Comparison of ENCODE assay signal across 10 mouse cellular contexts in the genomic region with DNA sequence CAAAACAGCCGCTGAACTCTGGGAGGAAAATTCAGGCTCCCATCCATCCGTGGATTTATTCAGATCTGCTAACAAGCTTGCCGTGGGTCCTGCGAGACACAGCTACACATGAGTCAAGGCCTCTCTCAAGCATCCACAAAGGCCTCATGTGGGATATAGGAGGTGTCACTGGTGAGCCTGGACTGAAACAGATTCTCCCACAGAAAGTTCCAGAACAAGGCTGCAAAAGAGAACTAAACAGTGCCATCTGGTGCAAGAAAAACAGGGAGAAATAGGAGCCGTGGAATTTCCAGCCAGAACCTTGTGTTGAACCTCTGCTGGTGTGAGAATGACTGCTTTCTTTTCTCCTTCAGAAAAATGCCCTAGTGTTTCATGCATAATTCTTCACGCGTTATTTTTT.
DNase-seq lines count a peak whose midpoint lies in the region; ATAC-seq and TF ChIP-seq lines count a peak whose summit lies in the region.
"Had no signal": no experiment of that assay in that cellular context is flagged by ENCODE, and none has a peak within 500 bp of the region (broad histone marks: within the 10 kb centered on the region; RNA-seq: fewer than 3 reads in every experiment).

No protein-coding gene starts in this region.

- no peaks in the 10 kb centered on the region for H3K27me3 ChIP-seq in intestine, embryonic 14.5 days (replicated peaks; ENCODE audit: control insufficient read depth, insufficient read depth, low read length)
- H3K27me3 ChIP-seq in intestine, embryonic 15.5 days (replicated peaks), result no peaks in the 10 kb centered on the region
- H3K27me3 ChIP-seq: heart, embryonic 13.5 days had no signal

- peak; percentile 52 for DNase-seq in intestine, embryonic 14.5 days (ENCODE audit: low spot score)
- DNase-seq in brain, embryonic 14.5 days (ENCODE audit: low read depth), result peak; percentile 81
- DNase-seq in layer of hippocampus, adult 9-10 months (ENCODE audit: low spot score), result peak; percentile 52
- DNase-seq in right cerebral cortex, postnatal 25 days, result peak; percentile 26
- no peak for DNase-seq in ovary, adult 18-20 months (ENCODE audit: low spot score)

- no peak overlapping the region for H3K9ac ChIP-seq in intestine, embryonic 14.5 days (ENCODE audit: low read length)
- no peak overlapping the region for H3K9ac ChIP-seq in intestine, embryonic 15.5 days
- H3K9ac ChIP-seq: heart, embryonic 13.5 days had no signal

- 0 out of 2 replicates have a peak, but pooled peaks cover 6% of the 10 kb centered on the region for H3K4me1 ChIP-seq in intestine, embryonic 14.5 days (replicated peaks; ENCODE audit: control insufficient read depth, insufficient read depth, low read length)
- H3K4me1 ChIP-seq in intestine, embryonic 15.5 days (replicated peaks), result no peaks in the 10 kb centered on the region
- H3K4me1 ChIP-seq in cortical plate, adult 2 months (ENCODE audit: control insufficient read depth, insufficient read depth, low read length), result peaks cover 2% of the 10 kb centered on the region
- H3K4me1 ChIP-seq: heart, embryonic 13.5 days had no signal

- no peak for TF ChIP-seq POLR2A in brain, embryonic 14.5 days (IDR thresholded peaks at IDR 0.05; ENCODE audit: borderline replicate concordance, extremely low read depth, insufficient read depth, insufficient read length, poor library complexity, severe bottlenecking)
- TF ChIP-seq POLR2A in cortical plate, adult 2 months (IDR thresholded peaks at IDR 0.05; ENCODE audit: extremely low read depth, insufficient read depth, low read length), result no peak

- ATAC-seq in intestine, embryonic 14.5 days (replicated peaks; ENCODE audit: low FRiP score, low TSS enrichment, low read depth), result no peak
- ATAC-seq in intestine, embryonic 15.5 days, result no peak
- no peak for ATAC-seq in erythroid progenitor cell, adult 5-6 weeks (replicated peaks; ENCODE audit: low FRiP score, poor library complexity, severe bottlenecking)

- H3K27ac ChIP-seq in intestine, embryonic 14.5 days (ENCODE audit: low read depth), result no peak overlapping the region
- H3K27ac ChIP-seq in intestine, embryonic 15.5 days, result no peak overlapping the region
- H3K27ac ChIP-seq in cortical plate, adult 2 months (ENCODE audit: insufficient read depth, low read length), result no peak overlapping the region
- H3K27ac ChIP-seq: heart, embryonic 13.5 days; macrophage had no signal

- TF ChIP-seq CTCF in brain, embryonic 14.5 days (IDR thresholded peaks at IDR 0.05; ENCODE audit: borderline replicate concordance, extremely low read depth, insufficient read depth, insufficient read length), result peak; percentile 42; the same call in 1 of the 2 replicates
- peak; percentile 51 for TF ChIP-seq CTCF in cortical plate, adult 2 months (IDR thresholded peaks at IDR 0.05; ENCODE audit: extremely low read depth, insufficient read depth, low read length)

- WGBS in intestine, embryonic 14.5 days, result 55% methylated on average over 7 of the region's 7 CpGs
- 57% methylated on average over 7 of the region's 7 CpGs for WGBS in intestine, embryonic 15.5 days

- H3K4me3 ChIP-seq in intestine, embryonic 14.5 days (ENCODE audit: low read depth, low read length), result no peak overlapping the region
- H3K4me3 ChIP-seq in intestine, embryonic 15.5 days (replicated peaks), result no peak overlapping the region
- H3K4me3 ChIP-seq in cortical plate, adult 2 months (ENCODE audit: insufficient read depth, low read length), result no peak overlapping the region
- H3K4me3 ChIP-seq: heart, embryonic 13.5 days had no signal

- no peaks in the 10 kb centered on the region for H3K9me3 ChIP-seq in intestine, embryonic 14.5 days (ENCODE audit: control insufficient read depth, low read length)
- no peaks in the 10 kb centered on the region for H3K9me3 ChIP-seq in intestine, embryonic 15.5 days
- H3K9me3 ChIP-seq: heart, embryonic 13.5 days had no signal

- no peak overlapping the region for H3K4me2 ChIP-seq in intestine, embryonic 14.5 days (ENCODE audit: low read length)
- H3K4me2 ChIP-seq in intestine, embryonic 15.5 days (replicated peaks), result no peak overlapping the region
- H3K4me2 ChIP-seq: heart, embryonic 13.5 days had no signal

- H3K36me3 ChIP-seq in intestine, embryonic 14.5 days (ENCODE audit: control insufficient read depth, insufficient read depth, low read length), result no peaks in the 10 kb centered on the region
- no peaks in the 10 kb centered on the region for H3K36me3 ChIP-seq in intestine, embryonic 15.5 days
- H3K36me3 ChIP-seq: heart, embryonic 13.5 days had no signal
